Mouse (Mus musculus) E14TG2a.4 (cell line): Measurements from ENCODE around the gene Smtnl1.

Experiments used
- H3K27me3 ChIP-seq: 2 replicates; pipeline ENCODE4 v1.6.1; 2014; ENCODE audit warnings: low read length, control low read depth; ENCODE audit not compliant: insufficient read depth
- H3K36me3 ChIP-seq: 2 replicates; pipeline ENCODE4 v1.6.1; 2014; ENCODE audit warnings: low read length, control low read depth; ENCODE audit not compliant: insufficient read depth
- H3K4me1 ChIP-seq: replicated peaks from 2 replicates; pipeline ENCODE4 v1.6.1; 2014; ENCODE audit warnings: low read depth, low read length, control low read depth
- H3K4me3 ChIP-seq: replicated peaks from 2 replicates; pipeline ENCODE4 v1.5.1; 2014; ENCODE audit warnings: mild to moderate bottlenecking, low read length
- H3K9me3 ChIP-seq: 2 replicates; pipeline ENCODE4 v1.6.1; 2014; ENCODE audit warnings: low read length, control low read depth
- CTCF ChIP-seq: conservative IDR thresholded peaks from 2 replicates; pipeline ENCODE4 v1.5.1; 2014; ENCODE audit warnings: low read length
- NANOG ChIP-seq: IDR thresholded peaks from 2 replicates; pipeline ENCODE4 v1.6.1; 2014; ENCODE audit warnings: borderline replicate concordance, low read length, mixed read lengths
- POU5F1 ChIP-seq: IDR thresholded peaks from 2 replicates; pipeline ENCODE4 v1.6.1; 2014; ENCODE audit warnings: low read length, borderline replicate concordance

The Smtnl1 gene

GRCm38 (mm10) chr2:84826488-84827282, 4.2 kb upstream of the Smtnl1 start, which contains the start of gene Timm10:
Gene Timm10 (plus strand): TSS chr2:84826997.
- peaks cover 31% of the 10 kb centered on the region for H3K4me1 ChIP-seq
- peaks cover 30% of the 10 kb centered on the region for H3K36me3 ChIP-seq
- H3K9me3 ChIP-seq, result no peaks in the 10 kb centered on the region
- TF ChIP-seq CTCF, result no peak
- no peak for TF ChIP-seq POU5F1
- peaks cover 19% of the 10 kb centered on the region for H3K27me3 ChIP-seq
- peak within 1 kb of the TSS; percentile 99 for H3K4me3 ChIP-seq

- Histone ChIP-seq H3K4me1 (peaks cover 17% of the 10 kb centered on the region), H3K9me3 (no peaks in the 10 kb centered on the region), H3K36me3 (0 out of 2 replicates have a peak, but pooled peaks cover under 1% of the 10 kb centered on the region), H3K27me3 (peaks cover 51% of the 10 kb centered on the region), H3K4me3 (no peak overlapping the region)
- TF ChIP-seq CTCF (no peak), NANOG (no peak), POU5F1 (no peak)
Measured at GRCm38 (mm10) chr2:84823237-84823636, 785 bp upstream of the Smtnl1 start.

GRCm38 (mm10) chr2:84819861-84820260, 2.6 kb downstream of the Smtnl1 start:
- peaks cover 76% of the 10 kb centered on the region for H3K27me3 ChIP-seq
- H3K36me3 ChIP-seq, result no peaks in the 10 kb centered on the region
- no peak for TF ChIP-seq NANOG
- TF ChIP-seq CTCF, result no peak
- no peak for TF ChIP-seq POU5F1
- H3K9me3 ChIP-seq, result no peaks in the 10 kb centered on the region
- peaks cover 24% of the 10 kb centered on the region for H3K4me1 ChIP-seq
- no peak overlapping the region for H3K4me3 ChIP-seq

- peaks cover 22% of the 10 kb centered on the region for H3K4me1 ChIP-seq
- peaks cover 38% of the 10 kb centered on the region for H3K27me3 ChIP-seq
- peaks cover 34% of the 10 kb centered on the region for H3K9me3 ChIP-seq
- TF ChIP-seq POU5F1 (no peak), CTCF (no peak), NANOG (no peak)
- H3K4me3 ChIP-seq, result no peak overlapping the region
- H3K36me3 ChIP-seq, result peaks cover 4% of the 10 kb centered on the region; the same call in 1 of the 2 replicates
Measured at GRCm38 (mm10) chr2:84812676-84813075, 9.8 kb downstream of the Smtnl1 start.

GRCm38 (mm10) chr2:84811880-84812279, 10.6 kb downstream of the Smtnl1 start:
- H3K9me3 ChIP-seq, result peaks cover 34% of the 10 kb centered on the region
- H3K36me3 ChIP-seq, result peaks cover 4% of the 10 kb centered on the region; the same call in 1 of the 2 replicates
- H3K4me3 ChIP-seq, result no peak overlapping the region
- H3K4me1 ChIP-seq, result peaks cover 24% of the 10 kb centered on the region
- no peak for TF ChIP-seq POU5F1
- TF ChIP-seq NANOG, result no peak
- no peak for TF ChIP-seq CTCF
- peaks cover 34% of the 10 kb centered on the region for H3K27me3 ChIP-seq

GRCm38 (mm10) chr2:84810886-84811577, 11.4 kb downstream of the Smtnl1 start:
- TF ChIP-seq CTCF (peak; percentile 24; the same call in 1 of the 2 replicates), POU5F1 (no peak)
- peaks cover 25% of the 10 kb centered on the region for H3K27me3 ChIP-seq

GRCm38 (mm10) chr2:84810526-84810885, 11.9 kb downstream of the Smtnl1 start:
- Histone ChIP-seq H3K4me3 (no peak overlapping the region), H3K4me1 (peaks cover 24% of the 10 kb centered on the region), H3K27me3 (peaks cover 20% of the 10 kb centered on the region), H3K9me3 (peaks cover 34% of the 10 kb centered on the region), H3K36me3 (peaks cover 4% of the 10 kb centered on the region; the same call in 1 of the 2 replicates)
- TF ChIP-seq NANOG (no peak), CTCF (no peak), POU5F1 (no peak)

More at GRCm38 (mm10) chr2:84810886-84811577, 11.4 kb downstream of the Smtnl1 start:
- H3K36me3 ChIP-seq, result peaks cover 4% of the 10 kb centered on the region; the same call in 1 of the 2 replicates
- peaks cover 34% of the 10 kb centered on the region for H3K9me3 ChIP-seq
- H3K4me3 ChIP-seq, result peak overlapping the region; percentile 50
- peaks cover 26% of the 10 kb centered on the region for H3K4me1 ChIP-seq

- H3K27me3 ChIP-seq, result peaks cover 10% of the 10 kb centered on the region
- H3K9me3 ChIP-seq, result peaks cover 34% of the 10 kb centered on the region
- peaks cover 4% of the 10 kb centered on the region; the same call in 1 of the 2 replicates for H3K36me3 ChIP-seq
- no peak overlapping the region for H3K4me3 ChIP-seq
- H3K4me1 ChIP-seq, result peaks cover 16% of the 10 kb centered on the region
- TF ChIP-seq NANOG (no peak), POU5F1 (no peak), CTCF (no peak)
Measured at GRCm38 (mm10) chr2:84809330-84809729, 13.1 kb downstream of the Smtnl1 start.
